Mouse (Mus musculus): ENCODE data around the gene Rab4a.

- TF ChIP-seq CTCF (IDR thresholded peaks at IDR 0.05; ENCODE audit: borderline replicate concordance, extremely low read depth, insufficient read depth, insufficient read length) (no peak), POLR2A (IDR thresholded peaks at IDR 0.05; ENCODE audit: borderline replicate concordance, extremely low read depth, insufficient read depth, insufficient read length, poor library complexity, severe bottlenecking) (no peak)
Observed at GRCm38 (mm10) chr8:123794766-123795165, 11.0 kb upstream of the Rab4a start.

Data from brain, embryonic 14.5 days (tissue).